Mouse (Mus musculus): ENCODE data around the gene Dolpp1.

The Dolpp1 gene

DNA sequence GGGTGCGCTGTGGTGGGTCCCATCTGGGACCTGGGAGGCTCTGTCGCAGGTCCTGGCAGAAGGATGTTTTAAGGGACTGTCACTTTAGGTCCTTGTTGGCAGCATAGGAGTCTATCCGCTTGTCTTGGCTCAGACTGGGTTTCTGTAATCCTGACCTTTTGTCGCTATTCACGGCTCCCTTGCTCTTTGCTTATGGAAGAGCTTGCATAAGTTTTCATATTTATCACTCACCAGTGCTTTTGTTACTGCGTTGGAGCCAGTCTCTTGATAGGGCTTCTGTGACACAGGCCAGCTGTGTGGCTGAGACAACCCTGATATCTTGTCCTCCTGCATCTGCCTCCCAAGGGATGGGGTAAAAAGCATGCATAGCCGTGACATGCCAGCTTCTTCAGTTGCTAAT lies 12.7 kb upstream of the Dolpp1 start:
- DNase-seq = no peak

DNA sequence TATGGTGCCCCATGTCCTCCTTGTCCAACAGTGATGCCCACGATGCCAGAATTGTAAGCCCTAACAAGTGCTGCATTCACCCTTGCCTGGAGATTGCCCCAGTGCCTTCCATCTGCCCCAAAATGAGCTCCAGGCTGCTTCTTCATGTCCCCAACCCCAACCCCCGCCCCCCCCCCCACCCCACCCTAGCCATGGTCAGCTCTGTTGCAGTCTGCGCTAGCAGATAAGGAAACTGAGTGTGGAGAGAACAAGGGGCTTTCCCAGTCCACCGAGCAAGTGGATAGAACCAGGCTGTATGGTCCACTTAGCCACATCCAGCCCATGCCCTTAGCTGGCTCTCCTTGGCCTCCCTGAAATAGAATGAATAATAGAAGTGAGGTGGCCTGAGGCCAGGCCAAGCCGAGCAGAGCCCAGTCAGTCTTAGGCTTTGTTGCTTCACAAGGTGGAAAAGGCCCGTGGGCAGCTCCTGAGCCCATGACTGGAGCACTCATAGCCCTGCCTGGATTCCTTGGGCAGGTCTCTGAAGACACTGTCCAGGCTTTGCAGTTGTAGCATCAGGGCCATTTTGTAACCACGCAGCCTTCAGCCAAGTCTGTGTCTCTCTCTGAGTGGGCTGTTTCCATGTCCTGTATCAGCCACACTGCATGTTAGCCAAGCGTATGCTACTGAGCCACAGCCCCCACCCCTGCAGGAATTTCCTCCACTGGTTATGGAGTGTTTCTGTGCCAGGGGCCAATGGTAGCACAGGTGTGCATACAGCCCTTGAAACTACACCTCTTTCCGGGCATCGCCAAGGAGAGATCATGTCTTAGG lies 11.3 kb upstream of the Dolpp1 start:
- no peak for DNase-seq

DNA sequence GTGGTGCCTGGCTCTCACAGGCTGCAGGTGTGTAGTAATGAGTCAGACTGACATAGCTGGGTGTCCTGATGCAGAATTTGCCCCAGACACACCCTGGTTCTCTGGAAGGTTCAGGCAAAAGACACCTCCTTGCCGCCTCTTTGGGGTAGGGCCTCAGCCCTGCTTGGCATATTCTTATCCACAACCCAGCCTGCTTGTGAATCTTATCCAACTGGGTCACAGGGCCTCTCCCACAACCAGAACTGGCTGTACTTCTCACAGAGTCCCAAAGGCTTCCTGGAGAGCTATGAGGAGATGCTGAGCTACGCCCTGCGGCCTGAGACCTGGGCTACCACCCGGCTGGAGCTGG lies 10.7 kb upstream of the Dolpp1 start:
- no peak for DNase-seq

DNA sequence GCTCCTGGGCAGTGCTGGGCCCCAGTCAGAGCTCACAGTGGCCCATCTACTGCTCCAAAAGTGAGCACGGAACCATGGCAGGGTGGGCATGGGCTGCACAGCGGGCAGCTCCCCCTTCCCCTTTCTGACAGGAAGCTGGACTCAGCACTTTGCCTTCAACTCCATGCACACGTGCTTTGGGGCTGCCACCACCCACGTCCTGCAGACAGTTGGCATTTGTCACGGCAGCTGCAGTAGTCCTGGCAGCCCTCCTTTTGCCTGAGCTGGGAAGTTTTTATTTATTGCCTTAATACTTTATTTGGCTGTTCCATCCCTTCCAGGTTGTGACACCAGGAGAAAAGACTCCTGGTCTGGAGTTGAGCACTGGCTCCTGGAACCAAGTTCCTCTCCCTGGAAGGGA lies 7.2 kb upstream of the Dolpp1 start:
- DNase-seq = no peak

DNA sequence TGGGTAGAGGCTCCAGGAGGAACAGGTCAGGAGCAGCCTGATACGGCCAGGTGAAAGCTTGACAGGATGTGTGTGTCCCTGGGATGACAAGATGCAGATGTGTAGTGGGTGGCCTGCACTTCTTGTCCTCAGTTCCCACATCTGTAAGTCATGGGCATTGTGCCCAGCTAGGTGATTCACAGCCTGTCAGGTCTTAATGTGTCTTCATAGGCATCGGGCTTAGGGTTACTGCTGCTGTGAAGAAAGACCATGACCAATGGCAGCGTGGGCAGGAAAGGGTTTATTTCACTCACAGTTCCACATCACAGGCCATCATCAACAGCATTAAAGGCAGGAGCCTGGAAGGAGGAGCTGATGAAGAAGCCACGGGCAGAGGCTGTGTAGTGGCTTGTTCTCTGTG lies 6.5 kb upstream of the Dolpp1 start:
- DNase-seq = no peak

DNA sequence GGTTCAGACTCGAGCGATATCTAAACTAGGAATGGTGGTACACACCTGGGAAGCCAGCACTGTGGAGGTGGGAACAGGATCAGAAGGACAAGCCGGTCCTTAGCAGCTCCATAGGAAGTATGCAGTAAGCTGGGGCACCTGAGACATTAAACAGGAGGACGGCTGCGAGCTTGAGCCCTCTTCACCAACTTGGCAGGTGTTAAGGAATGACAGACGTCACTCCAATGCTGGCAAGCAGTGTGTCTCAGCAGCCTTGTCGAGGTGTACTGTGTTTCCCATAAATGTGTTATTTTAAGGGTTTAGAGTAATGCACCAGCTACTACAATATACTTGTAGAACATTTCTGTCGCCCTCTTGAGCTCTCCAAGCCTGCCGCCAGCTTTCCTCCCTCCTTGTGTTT lies 5.1 kb upstream of the Dolpp1 start:
- no peak for DNase-seq

DNA sequence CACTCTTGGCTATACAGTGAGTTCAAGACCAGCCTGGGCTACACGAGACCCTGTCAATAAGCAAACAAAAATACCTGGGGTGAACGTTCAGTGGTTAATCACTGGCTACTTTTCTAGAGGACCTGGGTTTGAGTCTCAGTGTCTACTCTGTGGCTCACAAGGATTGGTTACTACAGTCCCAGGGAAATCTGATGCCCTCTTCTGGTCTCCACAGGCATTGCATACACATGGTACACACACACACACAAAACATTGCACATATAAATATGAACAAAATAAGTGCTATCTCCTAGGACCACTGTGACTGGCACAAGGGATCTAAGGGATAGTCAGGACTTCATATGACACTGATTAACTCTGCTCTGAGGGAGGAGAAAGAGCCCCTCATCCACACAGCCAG lies 3.1 kb upstream of the Dolpp1 start:
- DNase-seq = no peak

DNA sequence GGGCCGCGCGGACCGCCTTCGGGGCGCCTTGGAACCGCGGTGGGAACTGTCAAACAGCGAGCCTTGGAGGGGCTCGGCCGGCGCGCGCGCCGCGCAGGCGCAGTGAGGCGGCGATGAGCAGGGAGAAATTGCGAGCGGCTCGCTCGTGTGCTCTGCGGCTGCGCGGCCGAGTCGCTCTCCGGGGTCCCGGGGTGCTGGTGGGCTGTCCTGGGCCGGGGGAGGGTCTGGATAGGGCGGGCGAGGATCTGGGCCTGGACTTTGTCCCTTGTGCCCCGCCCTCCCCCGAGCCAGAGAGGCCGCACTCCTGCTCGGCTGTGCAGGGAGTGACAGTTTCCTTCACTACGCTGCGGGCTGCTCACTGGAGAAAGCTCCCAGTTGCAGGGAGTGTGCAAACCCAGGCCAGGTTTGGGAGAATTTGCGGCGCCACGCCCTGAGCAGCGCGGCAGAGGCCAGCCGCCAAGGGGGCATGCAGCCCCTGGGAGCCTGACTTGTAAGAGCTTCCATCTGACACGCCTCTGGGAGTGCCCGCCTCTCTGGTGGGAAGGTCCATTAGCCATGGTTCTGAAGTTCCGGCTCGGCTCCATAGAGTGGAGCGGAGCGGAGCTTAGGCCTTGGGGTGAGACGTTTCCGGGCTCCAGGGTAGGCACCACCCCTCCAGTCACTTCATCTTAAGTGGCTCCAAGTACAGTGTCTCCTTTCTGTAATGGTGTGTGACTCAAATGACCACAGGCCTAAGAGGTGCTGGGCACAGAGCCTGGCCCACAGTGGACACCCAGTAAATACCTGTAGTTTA lies 719 bp downstream of the Dolpp1 start:
- DNase-seq = peak; percentile 91

DNA sequence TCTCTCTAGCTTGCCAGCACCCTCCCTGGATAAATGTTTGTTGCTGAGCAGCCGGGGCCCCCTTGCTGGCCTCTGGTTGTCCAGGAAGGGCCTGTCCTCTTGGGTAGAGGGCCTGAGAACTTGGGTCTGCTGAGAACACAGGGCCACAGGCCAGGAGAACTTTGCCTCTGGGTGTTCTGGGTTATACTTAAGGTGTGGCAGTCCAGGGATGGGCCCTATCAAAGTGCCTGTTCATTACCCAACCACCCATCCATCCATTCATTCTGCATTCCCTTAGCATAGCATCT lies 1.3 kb downstream of the Dolpp1 start:
- no peak for DNase-seq

DNA sequence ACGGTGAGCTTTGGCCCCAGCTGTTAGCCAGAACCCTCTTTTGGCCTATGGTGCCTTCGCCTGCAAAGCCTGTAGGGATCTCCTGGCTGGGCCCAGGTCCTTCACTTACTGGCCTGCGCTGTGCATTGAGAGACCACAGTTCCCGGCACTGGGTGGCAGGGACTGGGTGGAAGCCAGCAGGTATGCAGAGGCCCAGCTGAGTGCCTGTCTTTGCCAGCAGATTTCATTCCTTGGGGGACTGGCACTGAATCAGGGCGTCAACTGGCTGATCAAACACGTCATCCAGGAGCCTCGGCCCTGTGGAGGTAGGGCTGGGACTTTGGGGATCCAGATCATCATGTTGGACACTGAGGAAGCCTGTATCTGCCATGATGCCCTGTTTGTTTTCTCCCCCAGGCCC lies 3.7 kb downstream of the Dolpp1 start:
- no peak for DNase-seq

DNA sequence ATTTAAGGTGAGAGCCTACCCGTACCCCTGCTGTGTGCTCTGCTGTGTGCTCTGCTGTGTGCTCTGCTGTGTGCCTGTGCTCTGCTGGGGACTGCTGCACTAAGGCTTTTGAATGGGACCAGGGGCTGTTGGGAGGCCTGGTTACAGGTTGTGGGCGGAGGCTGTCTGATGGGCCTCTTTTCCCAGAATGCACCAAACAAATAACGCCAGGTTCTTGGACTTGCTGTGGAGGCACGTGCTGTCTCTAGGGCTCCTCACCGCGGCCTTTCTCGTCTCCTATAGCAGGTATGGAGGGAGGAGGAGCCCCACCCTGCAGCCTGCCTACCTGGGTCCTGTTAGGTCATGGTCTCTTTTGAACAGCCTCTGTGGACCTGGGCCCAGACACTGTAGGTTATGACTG lies 4.2 kb downstream of the Dolpp1 start:
- no peak for DNase-seq

DNA sequence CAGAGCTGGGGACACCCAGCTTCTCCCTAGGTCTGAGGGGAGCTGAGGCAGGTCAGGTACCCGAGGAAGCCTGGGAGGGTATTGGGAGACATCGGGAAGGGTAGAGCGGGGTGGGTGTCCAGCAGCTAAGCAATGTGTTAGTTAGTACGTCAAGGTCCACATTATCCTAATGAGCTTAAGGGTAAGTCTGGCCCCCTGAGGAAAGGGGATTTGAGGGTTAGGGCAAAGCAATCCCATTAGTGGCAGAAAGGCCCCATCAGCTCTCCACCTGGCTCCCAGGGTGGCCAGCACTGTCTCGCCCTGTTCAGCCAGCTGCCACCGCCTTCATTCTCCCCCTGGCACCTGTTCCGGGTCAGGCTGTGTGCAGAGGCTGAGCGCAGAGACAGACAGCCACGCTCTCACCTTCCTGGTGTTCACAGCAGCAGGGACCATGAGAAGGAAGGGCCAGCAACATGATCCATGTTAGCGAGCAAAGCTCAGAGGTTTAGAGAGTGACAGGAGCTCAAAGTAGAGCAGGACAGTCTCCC lies 6.0 kb downstream of the Dolpp1 start:
- DNase-seq = no peak

DNA sequence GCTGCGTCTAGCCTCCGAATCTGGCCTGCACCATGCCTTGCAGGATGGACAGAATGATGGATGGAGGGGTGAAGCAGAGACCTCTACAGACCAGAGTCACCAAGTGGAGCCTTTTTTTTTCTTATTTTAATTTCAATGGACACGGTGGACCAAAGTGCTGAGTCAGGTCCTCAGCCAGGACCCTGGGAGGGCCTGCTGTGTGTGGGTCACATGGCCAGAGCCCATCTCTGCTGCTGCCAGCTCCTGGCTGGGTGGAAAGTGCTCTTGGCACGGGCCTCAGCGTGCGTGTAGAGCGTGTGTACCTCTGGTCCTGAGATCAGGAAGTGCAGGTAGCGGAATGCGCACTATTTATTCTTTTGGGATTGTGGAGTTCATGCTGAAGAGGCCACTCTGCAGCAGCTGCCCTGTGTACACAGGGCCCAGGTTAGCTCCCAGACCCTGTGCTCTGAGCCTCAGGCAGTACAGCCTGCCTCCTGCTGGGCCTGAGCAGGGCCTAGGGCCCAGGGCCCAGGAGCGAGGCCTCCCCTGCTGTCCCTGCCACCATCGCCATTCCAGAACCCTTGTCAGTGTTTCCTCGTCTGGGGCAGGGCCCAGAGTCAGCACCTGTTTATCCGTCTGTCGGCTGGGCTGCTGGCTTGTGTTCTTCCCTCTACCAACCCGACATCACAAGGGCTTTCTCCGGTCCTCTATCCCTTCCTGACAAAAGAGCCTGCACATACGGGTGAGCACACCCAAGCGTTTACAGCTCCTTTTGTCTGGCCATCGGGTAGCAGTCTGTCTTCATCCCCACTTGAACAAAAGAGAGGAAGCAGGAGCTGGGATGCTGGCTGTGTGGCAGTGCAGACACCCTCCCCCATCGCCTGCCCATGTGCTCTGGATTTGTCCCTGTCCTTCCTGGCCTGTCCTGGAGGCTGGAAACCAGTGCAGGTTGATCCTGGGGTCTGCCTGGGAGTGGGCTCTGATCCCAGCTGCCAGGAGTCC lies 7.4 kb downstream of the Dolpp1 start:
- DNase-seq = no peak

DNA sequence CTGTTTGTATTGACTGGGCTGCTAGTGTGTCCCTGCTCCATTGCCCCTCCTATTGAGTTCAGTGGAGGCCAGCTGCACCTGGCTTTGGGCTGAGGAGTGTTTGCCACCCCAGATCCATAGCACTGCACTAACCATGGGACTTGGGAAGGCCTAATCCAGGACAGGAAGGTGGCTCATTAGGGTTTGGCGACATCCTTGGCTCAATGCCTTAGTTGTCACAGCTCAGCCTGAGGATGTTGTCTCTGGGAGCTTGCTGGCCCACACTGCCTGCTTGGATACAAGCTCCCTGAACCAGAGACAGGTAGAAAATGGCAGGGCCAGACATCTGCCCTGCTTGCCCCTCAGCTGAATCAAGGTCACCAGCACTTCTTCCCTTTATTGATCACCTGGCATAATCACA lies 9.5 kb downstream of the Dolpp1 start:
- no peak for DNase-seq

DNA sequence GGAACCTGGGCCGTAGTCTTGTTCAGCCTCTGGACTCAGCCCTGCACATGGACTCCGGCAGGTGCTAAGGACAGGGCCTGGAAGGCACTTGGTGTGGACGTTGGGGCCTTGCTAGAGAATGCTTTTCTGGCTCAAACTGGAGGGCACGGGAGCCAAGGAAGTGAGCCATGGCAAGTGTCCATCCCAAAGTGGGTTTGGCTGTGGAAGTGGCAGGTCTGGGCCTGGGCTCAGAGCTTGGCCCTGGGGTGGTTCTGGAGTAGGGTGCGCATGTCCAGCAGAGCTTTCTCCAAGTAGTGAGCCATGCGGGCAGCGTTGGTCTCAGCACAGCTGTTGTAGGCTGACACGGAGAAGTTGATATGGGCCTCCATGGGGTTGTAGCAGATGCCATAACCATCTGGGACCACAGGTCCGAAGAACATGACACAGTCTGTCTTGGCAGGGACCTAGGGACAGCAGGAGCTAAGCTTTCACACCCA lies 10.3 kb downstream of the Dolpp1 start:
- no peak for DNase-seq

DNA sequence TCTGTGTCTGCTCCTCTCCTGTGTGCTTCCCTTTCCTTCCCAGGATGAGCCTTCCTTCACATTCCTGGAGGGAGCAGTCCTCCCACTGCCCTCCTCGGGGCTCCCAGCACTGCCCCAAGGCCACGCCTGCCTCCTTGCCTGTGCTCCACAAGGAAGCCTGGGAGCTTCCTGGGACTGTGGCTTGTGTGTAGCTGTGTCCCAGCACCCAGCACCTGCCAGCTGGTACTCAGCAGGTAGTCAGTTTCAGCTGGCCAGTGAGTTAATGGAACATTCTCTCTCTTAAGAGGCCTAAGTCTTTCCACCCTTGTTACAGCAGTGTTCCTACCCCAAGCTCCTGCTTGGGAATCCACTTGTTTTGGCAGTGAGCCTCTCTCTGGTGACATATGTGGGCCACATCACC lies 10.8 kb downstream of the Dolpp1 start:
- DNase-seq = no peak

DNA sequence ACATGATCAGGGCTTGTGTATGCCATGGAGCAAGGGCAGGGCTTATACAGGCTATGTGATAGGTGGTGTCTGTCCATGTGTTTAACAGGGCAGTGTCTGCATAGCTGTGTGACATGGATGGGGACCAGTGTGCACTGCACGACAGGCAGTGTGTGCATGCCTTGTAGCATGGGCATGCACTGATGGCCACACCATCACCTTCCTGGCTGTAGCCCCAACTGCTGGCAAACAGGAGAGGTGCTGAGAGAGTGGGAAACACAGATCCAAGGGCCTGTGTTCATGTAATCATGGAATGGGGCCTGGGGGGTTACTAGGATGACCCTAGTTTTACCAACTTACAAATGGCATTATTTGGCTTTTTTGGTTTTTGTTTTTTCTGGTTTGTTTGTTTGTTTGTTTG lies 11.8 kb downstream of the Dolpp1 start:
- DNase-seq = no peak

DNA sequence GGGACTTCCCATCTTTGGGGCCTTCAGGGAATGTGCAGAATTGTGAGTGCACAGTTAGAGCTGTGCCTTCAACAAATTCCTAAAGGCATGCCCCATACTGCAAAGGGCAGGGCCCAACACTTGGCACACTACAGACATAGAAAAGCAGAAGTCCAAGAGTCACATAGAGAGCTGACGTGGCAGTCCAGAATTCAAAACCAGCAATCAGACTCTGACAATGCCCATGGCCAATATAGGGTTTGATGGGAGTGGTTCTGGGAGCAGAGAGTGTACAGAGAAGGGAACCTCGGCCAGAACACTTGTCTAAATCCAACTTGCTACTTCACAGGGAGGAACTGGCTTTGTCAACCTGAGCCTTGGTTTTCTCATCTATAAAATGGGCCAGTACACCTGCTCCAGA lies 15.2 kb downstream of the Dolpp1 start:
- no peak for DNase-seq

DNA sequence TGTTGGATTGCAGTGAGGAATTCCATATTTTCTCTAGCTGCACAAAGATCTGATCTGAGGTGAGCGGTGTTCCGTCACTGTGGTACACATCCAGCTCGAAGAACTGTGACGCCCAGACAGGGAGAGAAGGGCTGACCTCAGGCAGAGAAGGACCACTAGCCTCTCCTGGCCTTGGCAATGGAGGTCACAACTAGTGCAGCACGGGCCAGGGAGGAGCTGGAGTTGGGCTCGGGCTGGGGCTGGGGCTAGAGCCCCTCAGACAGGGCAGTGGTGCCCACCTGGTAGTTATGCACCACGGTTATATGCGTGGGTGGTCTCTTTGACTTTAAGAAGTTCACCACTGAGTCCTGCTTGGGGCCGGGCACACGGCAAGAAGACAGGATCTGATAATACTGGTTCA lies 15.7 kb downstream of the Dolpp1 start:
- DNase-seq = no peak

DNA sequence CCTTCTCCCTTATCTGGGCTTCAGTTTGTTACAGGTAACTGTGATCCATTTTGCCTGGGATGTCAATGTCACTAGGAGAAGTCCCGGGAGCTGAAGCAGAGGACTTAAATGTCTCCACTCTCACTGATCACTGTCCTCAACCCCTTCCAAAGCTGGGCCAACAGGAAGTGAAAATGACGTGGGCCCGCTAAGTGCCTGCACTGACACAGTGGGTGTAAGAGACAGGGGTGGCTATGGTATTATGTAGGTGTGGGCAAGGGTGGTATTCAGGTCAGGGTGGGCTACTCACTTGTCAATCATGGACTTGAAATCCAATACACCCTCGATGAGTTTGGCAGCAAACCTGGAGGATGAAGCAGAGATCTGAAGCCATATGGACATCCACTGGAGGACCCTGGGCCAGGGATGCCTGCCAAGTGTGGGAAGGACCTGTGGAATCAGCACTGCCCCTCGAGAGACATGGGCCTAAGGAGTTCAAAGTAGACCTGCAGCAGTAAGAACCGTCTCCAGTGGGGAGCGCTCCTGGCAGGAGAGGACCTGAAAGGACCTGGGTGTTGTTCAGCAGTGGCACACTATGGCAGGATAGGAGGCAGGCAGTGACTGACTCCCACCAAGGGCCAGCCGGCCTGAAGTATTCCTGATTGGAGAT lies 16.5 kb downstream of the Dolpp1 start:
- DNase-seq = no peak

DNA sequence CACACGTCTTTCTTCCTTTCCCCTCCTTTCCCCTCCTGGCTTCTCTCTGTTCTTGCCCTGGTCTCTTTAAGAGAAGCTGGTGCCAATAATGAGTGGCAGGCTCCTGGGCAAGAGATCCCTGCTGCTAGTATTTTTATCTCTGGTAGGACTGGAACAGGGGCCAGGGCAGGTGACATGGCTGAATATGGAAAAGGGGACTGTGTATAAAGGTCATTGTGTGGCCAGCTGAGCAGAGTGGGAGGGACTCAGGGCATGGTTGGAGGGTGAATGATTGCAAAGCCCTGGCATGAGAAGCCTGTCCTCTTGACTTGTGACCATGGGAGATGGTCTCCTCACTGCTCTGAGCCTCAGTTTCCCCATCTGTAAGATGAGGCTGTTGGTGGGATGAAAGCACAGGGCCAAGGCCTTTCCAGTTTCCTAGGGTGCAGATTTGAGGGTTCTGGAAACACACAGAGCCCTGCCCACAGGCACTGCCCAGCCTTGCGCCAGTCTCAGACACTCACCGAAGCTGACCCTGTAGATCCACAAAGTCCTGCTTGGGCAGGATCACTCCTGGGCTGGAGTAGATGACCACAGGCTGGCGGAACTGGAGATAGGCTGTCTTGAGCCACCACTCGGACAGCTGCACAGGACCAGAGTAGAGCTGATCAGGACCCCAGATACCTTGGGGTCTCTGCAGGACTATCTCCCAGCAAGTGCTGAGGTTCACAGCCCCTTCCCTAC lies 17.6 kb downstream of the Dolpp1 start:
- DNase-seq = peak; percentile 41

All from kidney, postnatal 10 days (tissue).